Mouse (Mus musculus) embryonic facial prominence, embryonic 12.5 days (tissue): ENCODE measurements at regions not wholly inside any gene's neighbourhood (a gene's known extent, or its start where the extent isn't known, plus 50 kb on each side); places are given as distances from the start of the nearest gene placed in this dataset.

Source experiments
- ATAC-seq: fragments of 200-750 bp; cut with Nextera tagmentation; 2 replicates; pipeline ENCODE4 v1.8.0; 2017; ENCODE audit not compliant: insufficient number of reproducible peaks, insufficient read depth, low FRiP score, low TSS enrichment
- H3K27ac ChIP-seq: fragments of 300-500 bp; sonication (generic); 2 replicates; pipeline ENCODE4 v1.5.1; 2016; ENCODE audit warnings: mild to moderate bottlenecking
- H3K27me3 ChIP-seq: fragments of 300-500 bp; sonication (generic); 2 replicates; pipeline ENCODE4 v1.6.1; 2016; ENCODE audit warnings: mild to moderate bottlenecking, moderate library complexity
- H3K36me3 ChIP-seq: fragments of 300-500 bp; sonication (generic); 2 replicates; pipeline ENCODE4 v1.6.1; 2016; ENCODE audit warnings: mild to moderate bottlenecking
- H3K4me1 ChIP-seq: fragments of 300-500 bp; sonication (generic); 2 replicates; pipeline ENCODE4 v1.6.1; 2016
- H3K4me2 ChIP-seq: fragments of 300-500 bp; sonication (generic); replicated peaks from 2 replicates; pipeline ENCODE4 v1.6.1; 2016; ENCODE audit warnings: mild to moderate bottlenecking, moderate library complexity
- H3K4me3 ChIP-seq: fragments of 300-500 bp; sonication (generic); 2 replicates; pipeline ENCODE4 v1.5.1; 2016; ENCODE audit warnings: mild to moderate bottlenecking
- H3K9ac ChIP-seq: fragments of 300-500 bp; sonication (generic); 2 replicates; pipeline ENCODE4 v1.6.1; 2016; ENCODE audit warnings: mild to moderate bottlenecking, moderate library complexity
- H3K9me3 ChIP-seq: fragments of 300-500 bp; sonication (generic); 2 replicates; pipeline ENCODE4 v1.6.1; 2016; ENCODE audit warnings: mild to moderate bottlenecking, moderate library complexity
- WGBS: fragments of 180-500 bp; shearing (Covaris S2); methylation state at CpG from one replicate; pipeline ENCODE4 v1.1.7; 2016; 5-methylcytosine and 5-hydroxymethylcytosine counted together

DNA sequence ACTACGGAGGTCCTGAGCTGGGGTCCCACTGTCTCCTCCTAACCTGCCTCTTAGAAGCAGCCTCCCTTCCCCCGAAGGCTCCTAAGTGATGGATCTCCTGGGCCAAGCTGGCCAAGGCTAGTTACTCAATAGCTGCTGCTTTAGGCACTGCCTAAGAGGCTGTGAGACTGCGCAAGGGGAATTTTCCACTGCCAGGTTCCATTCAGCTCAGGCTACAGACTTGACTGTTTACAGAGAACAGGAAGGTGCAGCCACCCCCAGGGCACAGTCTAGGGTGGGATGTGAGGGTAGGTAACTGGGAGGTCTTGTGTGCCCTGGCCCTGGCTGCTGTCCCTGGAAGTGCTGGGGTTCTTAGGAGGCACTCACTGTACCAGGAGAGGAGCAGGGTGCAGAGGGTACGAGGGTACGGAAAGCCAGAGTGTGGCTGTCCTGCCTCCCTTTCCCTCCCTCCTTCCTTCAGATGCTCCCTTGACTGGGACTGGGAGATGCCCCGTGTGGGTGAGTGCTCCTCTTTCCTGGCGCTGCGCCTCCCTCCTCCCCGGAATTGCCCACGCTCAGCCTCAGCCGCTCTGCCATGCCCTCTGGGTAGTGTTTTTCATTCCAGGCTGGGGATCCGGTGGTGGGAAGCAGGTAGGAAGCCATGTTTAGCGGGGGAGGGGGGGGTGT lies 616.4 kb upstream of the Adam5 start:
- 10% methylated on average over 13 of the region's 13 CpGs for WGBS

GRCm38 (mm10) chr8:25439971-25440370 lies 615.8 kb upstream of the Adam5 start:
- H3K4me2 ChIP-seq: peak overlapping the region; percentile 42
- ATAC-seq: no peak
- peak overlapping the region; percentile 85 for H3K27ac ChIP-seq
- 0 out of 2 replicates have a peak overlapping the region, but pooled peaks have one; percentile 24 for H3K9ac ChIP-seq
- no peak overlapping the region for H3K4me3 ChIP-seq
- no peaks in the 10 kb centered on the region for H3K36me3 ChIP-seq
- 59% methylated on average over 12 of the region's 12 CpGs for WGBS
- H3K4me1 ChIP-seq: peaks cover 16% of the 10 kb centered on the region
- no peaks in the 10 kb centered on the region for H3K27me3 ChIP-seq
- H3K9me3 ChIP-seq: no peaks in the 10 kb centered on the region

More for the DNA sequence above, 616.4 kb upstream of the Adam5 start:
- Histone ChIP-seq H3K4me1 (peaks cover 16% of the 10 kb centered on the region), H3K9ac (0 out of 2 replicates have a peak overlapping the region, but pooled peaks have one; percentile 24), H3K27ac (peak overlapping the region; percentile 85), H3K4me3 (0 out of 2 replicates have a peak overlapping the region, but pooled peaks have one; percentile 6), H3K4me2 (peak overlapping the region; percentile 42), H3K27me3 (no peaks in the 10 kb centered on the region), H3K9me3 (no peaks in the 10 kb centered on the region), H3K36me3 (no peaks in the 10 kb centered on the region)
- peak; percentile 70 for ATAC-seq

GRCm38 (mm10) chr8:25438021-25438620 lies 614.0 kb upstream of the Adam5 start:
- no peak for ATAC-seq
- no peaks in the 10 kb centered on the region for H3K9me3 ChIP-seq
- no peak overlapping the region for H3K4me3 ChIP-seq
- no peak overlapping the region for H3K9ac ChIP-seq
- H3K27me3 ChIP-seq: no peaks in the 10 kb centered on the region
- no peak overlapping the region for H3K27ac ChIP-seq
- no peaks in the 10 kb centered on the region for H3K36me3 ChIP-seq
- peaks cover 16% of the 10 kb centered on the region for H3K4me1 ChIP-seq
- no peak overlapping the region for H3K4me2 ChIP-seq
- 84% methylated on average over 9 of the region's 9 CpGs for WGBS

- no peak for ATAC-seq
- H3K27me3 ChIP-seq: no peaks in the 10 kb centered on the region
- no peaks in the 10 kb centered on the region for H3K9me3 ChIP-seq
- no peak overlapping the region for H3K4me3 ChIP-seq
- peaks cover 16% of the 10 kb centered on the region for H3K4me1 ChIP-seq
- no peak overlapping the region for H3K27ac ChIP-seq
- H3K9ac ChIP-seq: no peak overlapping the region
- H3K4me2 ChIP-seq: no peak overlapping the region
- 36% methylated on average over 4 of the region's 4 CpGs for WGBS
- no peaks in the 10 kb centered on the region for H3K36me3 ChIP-seq
Observed at GRCm38 (mm10) chr8:25437178-25437577, 613.0 kb upstream of the Adam5 start.

DNA sequence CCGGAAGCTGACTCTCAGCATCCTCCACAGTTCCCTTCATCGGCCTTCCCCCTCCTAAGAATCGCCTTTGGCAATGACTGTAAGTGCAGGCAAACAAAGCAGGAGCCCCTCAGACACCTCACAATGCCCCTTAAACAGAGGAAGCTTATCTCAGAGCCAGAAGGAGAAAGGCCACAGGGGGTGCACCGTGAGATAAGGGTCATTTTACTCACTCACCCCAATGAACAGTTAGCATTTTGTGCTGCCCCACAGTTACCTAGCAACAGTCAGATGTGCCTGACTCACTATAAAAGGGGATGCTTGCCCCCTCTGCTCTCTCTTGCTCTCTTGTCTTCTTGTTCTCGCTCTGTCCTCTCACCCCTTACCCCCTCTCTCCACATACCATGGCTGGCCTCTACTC lies 606.4 kb upstream of the Adam5 start:
- Histone ChIP-seq H3K27me3 (no peaks in the 10 kb centered on the region), H3K27ac (no peak overlapping the region), H3K9ac (no peak overlapping the region), H3K4me2 (no peak overlapping the region), H3K9me3 (peaks cover 7% of the 10 kb centered on the region; the same call in 1 of the 2 replicates), H3K4me3 (no peak overlapping the region), H3K36me3 (no peaks in the 10 kb centered on the region), H3K4me1 (peaks cover 10% of the 10 kb centered on the region; the same call in 1 of the 2 replicates)
- ATAC-seq: no peak
- WGBS: 24% methylated on average over 5 of the region's 5 CpGs

DNA sequence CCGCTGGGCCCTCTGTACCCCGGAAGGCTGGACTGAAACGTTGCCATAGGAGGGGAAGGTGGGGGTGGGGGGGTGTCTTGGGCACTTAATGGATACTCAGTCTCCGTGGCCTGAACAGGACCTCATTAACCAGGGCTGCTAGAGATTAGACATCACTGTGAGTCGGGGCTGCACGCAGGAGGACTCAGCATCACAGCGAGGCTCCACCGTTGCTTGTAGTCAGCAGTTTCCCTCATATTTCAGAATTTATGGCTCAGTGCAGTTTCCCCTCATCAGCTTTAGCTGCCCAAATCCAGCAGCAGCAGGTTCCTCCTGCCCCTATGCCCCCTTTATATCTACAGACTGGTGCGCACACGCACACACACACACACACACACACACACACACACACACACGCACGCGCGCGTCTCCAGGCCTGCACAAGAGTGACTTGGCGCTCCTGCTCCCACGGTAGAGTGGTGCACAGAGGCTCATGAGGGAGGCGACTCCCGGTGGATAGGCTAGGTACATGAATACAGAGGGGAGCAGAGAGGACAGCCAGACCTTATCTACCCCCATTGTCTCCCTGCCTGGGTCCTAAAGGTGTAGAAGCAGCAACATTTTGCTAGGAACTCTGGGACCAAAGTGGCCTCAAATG lies 605.8 kb upstream of the Adam5 start:
- H3K9ac ChIP-seq: no peak overlapping the region
- no peak overlapping the region for H3K27ac ChIP-seq
- no peak overlapping the region for H3K4me3 ChIP-seq
- H3K27me3 ChIP-seq: no peaks in the 10 kb centered on the region
- no peak for ATAC-seq
- H3K4me1 ChIP-seq: peaks cover 10% of the 10 kb centered on the region; the same call in 1 of the 2 replicates
- H3K9me3 ChIP-seq: peaks cover 7% of the 10 kb centered on the region; the same call in 1 of the 2 replicates
- no peak overlapping the region for H3K4me2 ChIP-seq
- WGBS: 64% methylated on average over 19 of the region's 19 CpGs
- no peaks in the 10 kb centered on the region for H3K36me3 ChIP-seq

- no peaks in the 10 kb centered on the region for H3K36me3 ChIP-seq
- peaks cover 7% of the 10 kb centered on the region; the same call in 1 of the 2 replicates for H3K9me3 ChIP-seq
- no peaks in the 10 kb centered on the region for H3K27me3 ChIP-seq
- no peak overlapping the region for H3K9ac ChIP-seq
- H3K4me1 ChIP-seq: peaks cover 10% of the 10 kb centered on the region; the same call in 1 of the 2 replicates
- no peak overlapping the region for H3K27ac ChIP-seq
- no peak for ATAC-seq
- no peak overlapping the region for H3K4me2 ChIP-seq
- no peak overlapping the region for H3K4me3 ChIP-seq
- 66% methylated on average over 2 of the region's 2 CpGs for WGBS
Observed at GRCm38 (mm10) chr8:25428761-25429160, 604.6 kb upstream of the Adam5 start.

DNA sequence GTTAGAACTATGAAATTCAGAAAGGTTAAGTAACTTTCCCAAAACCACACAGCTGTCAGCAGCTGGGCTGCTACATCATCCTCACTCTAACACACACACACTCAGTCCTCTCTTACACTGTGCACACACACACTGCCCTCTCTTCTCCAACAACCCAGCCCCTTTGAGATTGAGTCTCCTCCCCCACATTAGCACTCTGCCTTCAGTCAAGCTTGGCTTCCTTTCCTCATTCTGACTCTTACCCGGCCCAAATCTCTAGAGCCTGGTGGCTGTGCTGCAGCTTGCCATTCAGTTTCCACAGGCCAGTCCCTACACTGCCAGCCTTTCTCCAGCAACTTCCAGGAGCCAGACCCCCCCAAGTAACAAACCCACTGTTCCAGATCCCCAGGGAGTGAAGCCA lies 602.0 kb upstream of the Adam5 start:
- no peak overlapping the region for H3K4me3 ChIP-seq
- 53% methylated on average over 1 of the region's 1 CpGs for WGBS
- no peaks in the 10 kb centered on the region for H3K27me3 ChIP-seq
- ATAC-seq: no peak
- no peaks in the 10 kb centered on the region for H3K9me3 ChIP-seq
- no peaks in the 10 kb centered on the region for H3K36me3 ChIP-seq
- no peak overlapping the region for H3K9ac ChIP-seq
- no peak overlapping the region for H3K27ac ChIP-seq
- H3K4me1 ChIP-seq: peaks cover 10% of the 10 kb centered on the region; the same call in 1 of the 2 replicates
- H3K4me2 ChIP-seq: no peak overlapping the region

DNA sequence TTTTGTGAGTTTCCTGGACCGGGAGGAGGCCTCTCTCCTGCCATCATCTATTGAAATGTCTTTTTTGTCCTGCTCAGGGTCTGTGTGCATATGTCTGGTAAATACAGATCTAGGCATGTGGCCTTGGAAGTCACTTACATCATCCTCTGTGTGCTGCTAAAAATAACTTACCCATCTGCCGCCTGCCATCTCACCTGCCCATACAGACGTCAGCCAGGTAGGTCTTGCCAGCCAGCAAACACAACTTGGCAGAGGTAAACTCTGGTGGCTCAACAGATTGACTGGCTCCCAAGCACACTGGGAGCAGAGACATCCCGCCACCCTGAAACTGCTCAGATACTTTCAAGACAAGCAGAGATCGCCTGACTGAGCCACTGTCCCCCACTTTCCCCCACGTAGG lies 597.3 kb upstream of the Adam5 start:
- no peaks in the 10 kb centered on the region for H3K27me3 ChIP-seq
- no peak overlapping the region for H3K4me2 ChIP-seq
- no peak overlapping the region for H3K9ac ChIP-seq
- H3K36me3 ChIP-seq: no peaks in the 10 kb centered on the region
- H3K4me1 ChIP-seq: no peaks in the 10 kb centered on the region
- no peak overlapping the region for H3K4me3 ChIP-seq
- H3K27ac ChIP-seq: no peak overlapping the region
- ATAC-seq: no peak
- H3K9me3 ChIP-seq: no peaks in the 10 kb centered on the region
- WGBS: 87% methylated on average over 6 of the region's 6 CpGs

DNA sequence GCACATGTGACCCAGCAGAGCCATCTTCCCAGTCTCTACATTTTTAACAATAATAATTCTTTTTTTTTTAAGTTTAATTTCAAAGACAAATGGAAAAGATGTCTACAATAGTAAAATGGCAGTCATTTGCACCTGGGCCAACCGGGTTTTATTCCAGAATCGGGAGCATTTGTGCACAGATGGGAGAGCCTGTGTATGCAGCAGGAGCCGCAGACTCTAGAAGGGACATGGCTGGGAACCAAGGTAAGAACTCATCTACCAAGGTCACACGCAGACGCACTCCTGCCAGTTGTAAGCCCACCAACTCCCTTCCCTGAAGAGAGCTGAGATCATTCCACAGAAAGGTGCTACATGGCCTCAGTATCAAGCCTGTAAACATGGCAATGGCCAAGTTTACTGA lies 586.4 kb upstream of the Adam5 start:
- H3K9me3 ChIP-seq: no peaks in the 10 kb centered on the region
- no peak overlapping the region for H3K9ac ChIP-seq
- H3K4me1 ChIP-seq: no peaks in the 10 kb centered on the region
- H3K4me2 ChIP-seq: no peak overlapping the region
- no peaks in the 10 kb centered on the region for H3K27me3 ChIP-seq
- no peak overlapping the region for H3K4me3 ChIP-seq
- no peak for ATAC-seq
- WGBS: 90% methylated on average over 5 of the region's 5 CpGs
- no peaks in the 10 kb centered on the region for H3K36me3 ChIP-seq
- H3K27ac ChIP-seq: no peak overlapping the region

GRCm38 (mm10) chr8:25407862-25408261 lies 583.7 kb upstream of the Adam5 start:
- no peak for ATAC-seq
- 92% methylated on average over 5 of the region's 5 CpGs for WGBS
- no peaks in the 10 kb centered on the region for H3K36me3 ChIP-seq
- H3K4me2 ChIP-seq: no peak overlapping the region
- no peak overlapping the region for H3K4me3 ChIP-seq
- no peak overlapping the region for H3K27ac ChIP-seq
- no peak overlapping the region for H3K9ac ChIP-seq
- H3K27me3 ChIP-seq: no peaks in the 10 kb centered on the region
- H3K9me3 ChIP-seq: no peaks in the 10 kb centered on the region
- no peaks in the 10 kb centered on the region for H3K4me1 ChIP-seq

DNA sequence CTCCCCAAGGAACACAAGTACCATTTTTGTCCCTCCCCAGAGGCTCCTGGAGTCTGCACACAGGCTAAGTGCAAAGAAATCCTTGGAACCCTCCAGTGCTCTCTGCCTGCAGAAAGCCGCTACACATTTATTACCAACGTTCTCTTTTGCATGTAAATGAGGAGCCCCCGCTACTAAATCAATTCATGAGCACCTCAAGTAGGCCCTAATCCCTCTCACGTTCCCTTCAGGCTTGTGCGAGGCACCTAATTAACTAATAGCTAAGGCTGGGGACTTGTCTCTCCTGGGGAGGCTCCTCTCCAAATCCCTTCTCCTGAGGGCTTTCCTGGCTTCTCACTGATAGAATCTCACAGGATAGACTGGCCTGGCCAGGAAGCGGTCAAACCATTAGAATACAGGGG lies 568.6 kb upstream of the Adam5 start:
- H3K27ac ChIP-seq: no peak overlapping the region
- WGBS: 14% methylated on average over 6 of the region's 6 CpGs

More for the DNA sequence above, 568.6 kb upstream of the Adam5 start:
- ATAC-seq: no peak
- Histone ChIP-seq H3K27me3 (no peaks in the 10 kb centered on the region), H3K9ac (no peak overlapping the region), H3K9me3 (no peaks in the 10 kb centered on the region), H3K4me1 (peaks cover 14% of the 10 kb centered on the region; the same call in 1 of the 2 replicates), H3K4me2 (no peak overlapping the region), H3K36me3 (no peaks in the 10 kb centered on the region), H3K4me3 (no peak overlapping the region)
